Mouse (Mus musculus): Measurements from ENCODE around the gene Ganab.

DNA sequence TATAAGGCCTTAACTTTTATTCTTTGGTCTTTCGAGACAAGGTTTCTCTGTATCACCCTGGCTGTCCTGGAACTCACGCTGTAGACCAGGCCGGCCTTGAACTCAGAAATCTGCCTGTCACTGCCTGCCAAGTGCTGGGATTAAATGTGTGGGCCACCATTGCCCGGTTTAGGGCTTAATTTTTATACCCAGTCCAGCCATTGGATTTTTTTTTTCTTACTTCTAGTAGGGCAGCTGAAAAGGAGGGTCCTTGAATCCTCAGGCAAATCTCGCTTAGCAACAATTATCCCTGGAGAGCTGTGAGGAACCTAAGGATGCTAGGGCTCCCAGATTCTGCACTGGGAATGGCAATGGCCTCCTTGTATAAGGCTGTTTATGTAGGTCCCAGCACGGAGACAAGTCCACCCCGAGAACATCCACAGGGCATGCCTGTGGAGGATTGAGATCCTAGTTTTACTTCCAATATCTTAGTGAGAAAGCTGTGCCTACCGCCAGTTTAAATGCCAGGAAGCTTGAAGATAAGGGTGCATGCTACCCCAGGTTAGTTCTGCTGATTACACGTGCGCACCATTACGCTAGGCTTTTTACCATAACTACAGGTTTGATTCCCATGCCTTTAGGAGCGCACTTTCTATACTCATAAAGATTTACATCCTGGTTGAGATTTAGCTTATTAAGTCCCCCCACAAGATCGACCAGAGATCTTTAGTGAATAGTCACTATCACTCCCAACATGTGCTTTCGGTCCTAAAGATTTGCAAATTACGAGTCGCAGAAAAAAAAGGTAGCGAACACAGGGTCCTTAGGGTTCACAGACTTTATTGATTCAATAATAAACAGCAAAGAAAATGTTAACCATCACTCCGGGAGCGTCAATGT lies 10.0 kb upstream of the Ganab start:
- TF ChIP-seq GATA1 (IDR thresholded peaks at IDR 0.05; ENCODE audit: low read length) (peak; percentile 68), TAL1 (IDR thresholded peaks at IDR 0.05; ENCODE audit: low read length) (peak; percentile 30; the same call in 1 of the 3 replicates)

Data from erythroblast, embryonic 14.5 days (primary cell).